Mouse (Mus musculus) ZHBTc4 (cell line): ENCODE measurements around the gene Ank2.
"Not testable (repeated sequence)": the region's sequence is repeated elsewhere in the genome, so short reads cannot be mapped to it uniquely, and the experiment has no call there.

Source experiments
- DNase-seq: peaks from one replicate; pipeline ENCODE4 v3.0.0-alpha.2; 2011; ENCODE audit warnings: low read depth, low spot score

Gene Ank2

DNA sequence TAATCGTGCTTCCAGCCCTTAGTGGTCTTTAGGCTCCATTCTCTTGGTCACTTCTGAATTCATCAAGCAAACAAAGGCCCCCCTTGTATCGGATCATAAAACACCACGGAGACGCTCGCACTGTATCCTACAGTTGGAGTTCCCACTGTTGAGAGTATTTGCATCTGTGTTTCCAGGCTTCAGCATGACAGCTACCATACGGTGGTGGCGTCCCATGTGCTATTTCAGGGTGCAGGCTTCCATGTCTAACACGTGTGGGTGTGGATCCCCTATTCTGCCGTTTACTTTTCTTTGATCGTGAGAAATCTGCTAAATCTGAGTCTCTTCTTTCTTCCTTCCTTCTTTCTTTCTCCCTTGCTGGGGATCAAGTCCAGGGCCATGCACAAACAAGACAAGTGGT is 14.0 kb downstream of the Ank2 start:
- DNase-seq = no peak

GRCm38 (mm10) chr3:127481658-127482057 is 17.5 kb downstream of the Ank2 start:
- DNase-seq = no peak

DNA sequence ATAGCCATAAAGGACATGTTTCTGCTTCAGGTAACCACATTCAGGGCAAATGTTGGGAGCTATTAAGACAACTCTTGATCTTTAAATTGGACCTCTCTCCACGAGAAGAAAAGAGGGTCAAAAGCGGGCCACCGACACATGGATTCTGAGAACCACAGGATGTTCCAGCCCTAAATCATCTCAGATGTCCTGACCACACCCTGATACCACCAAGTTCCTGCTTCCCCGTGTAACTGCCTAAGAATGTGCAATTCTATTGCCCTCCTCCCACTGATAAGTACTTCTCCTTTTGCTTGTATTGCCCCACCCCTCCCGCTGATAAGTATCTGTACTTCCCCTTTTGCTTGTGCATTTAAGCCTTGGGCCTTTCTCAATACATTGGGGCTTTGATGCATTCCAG is 18.8 kb downstream of the Ank2 start:
- DNase-seq = not testable (repeated sequence)

- DNase-seq = no peak
Observed at GRCm38 (mm10) chr3:127474115-127474514, 25.0 kb downstream of the Ank2 start.

DNA sequence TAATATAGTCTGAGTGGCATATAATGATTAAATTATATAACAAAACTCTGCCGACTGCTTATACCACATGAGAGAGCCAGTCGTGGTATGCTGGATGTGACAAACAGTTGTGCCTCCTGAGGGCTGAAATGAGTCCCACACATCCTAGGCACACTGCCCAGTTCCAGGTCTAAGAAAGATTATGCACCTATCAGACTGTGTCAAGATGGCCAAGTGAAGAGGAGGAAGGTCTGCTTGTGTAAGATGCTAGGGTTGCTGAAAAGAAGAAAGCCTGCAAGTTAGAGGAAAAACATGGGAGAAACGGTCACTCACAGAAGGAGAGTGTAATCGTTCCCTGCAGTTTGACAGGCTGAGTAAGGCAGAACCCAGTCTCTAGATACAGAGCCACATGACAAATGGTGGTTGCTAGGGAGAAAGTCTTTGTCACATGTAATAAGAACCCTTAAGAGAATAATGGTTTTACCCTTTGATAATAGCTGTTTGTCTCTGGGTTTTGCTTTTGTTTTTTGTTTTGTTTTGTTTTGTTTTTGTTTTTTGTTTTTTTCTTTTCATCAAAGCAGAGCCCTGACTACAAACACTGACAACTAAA is 29.9 kb downstream of the Ank2 start:
- no peak for DNase-seq

GRCm38 (mm10) chr3:127468569-127468968 is 30.6 kb downstream of the Ank2 start:
- DNase-seq = no peak

- peak; percentile 51 for DNase-seq
Observed at GRCm38 (mm10) chr3:127463816-127464480, 35.2 kb downstream of the Ank2 start.

DNA sequence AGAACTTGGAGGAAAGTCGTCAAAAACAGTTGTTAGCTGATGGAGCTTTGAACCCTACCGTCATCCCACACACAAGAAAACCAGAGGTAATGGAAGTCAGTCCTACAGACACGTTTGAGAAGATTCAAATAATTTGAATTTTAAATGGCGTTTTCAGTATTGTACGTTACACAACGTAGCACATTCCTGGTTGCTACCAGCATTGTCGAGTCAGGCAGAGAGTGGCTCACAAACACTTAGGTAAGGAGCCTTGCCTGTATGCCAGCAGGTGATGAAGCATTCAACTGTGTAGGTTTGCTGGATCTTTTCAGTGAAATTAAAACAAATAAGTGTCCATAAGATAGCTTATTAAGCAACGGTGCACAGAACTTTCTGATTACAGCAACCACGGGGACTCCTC is 36.0 kb downstream of the Ank2 start:
- no peak for DNase-seq

DNA sequence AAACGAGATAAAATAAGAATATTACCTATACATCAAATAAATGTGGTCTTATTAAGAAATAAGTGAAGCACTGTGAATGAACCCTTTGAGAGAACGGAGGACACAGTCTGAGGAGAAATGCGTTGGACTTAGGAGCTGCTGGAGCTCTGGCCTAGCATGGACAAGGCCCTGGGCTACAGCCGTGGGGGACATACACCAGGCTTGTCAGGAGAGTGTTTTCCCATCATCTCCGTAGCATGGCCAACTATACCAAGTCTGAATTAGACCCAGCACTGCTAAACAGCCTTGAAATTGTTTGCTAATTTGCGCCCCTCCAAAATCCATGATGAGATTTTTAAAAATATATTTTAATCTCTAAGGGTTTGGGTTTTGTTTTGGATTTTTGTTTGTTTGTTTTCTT is 36.7 kb downstream of the Ank2 start:
- DNase-seq = no peak

- DNase-seq = no peak
Observed at GRCm38 (mm10) chr3:127460891-127461437, 38.2 kb downstream of the Ank2 start.

DNA sequence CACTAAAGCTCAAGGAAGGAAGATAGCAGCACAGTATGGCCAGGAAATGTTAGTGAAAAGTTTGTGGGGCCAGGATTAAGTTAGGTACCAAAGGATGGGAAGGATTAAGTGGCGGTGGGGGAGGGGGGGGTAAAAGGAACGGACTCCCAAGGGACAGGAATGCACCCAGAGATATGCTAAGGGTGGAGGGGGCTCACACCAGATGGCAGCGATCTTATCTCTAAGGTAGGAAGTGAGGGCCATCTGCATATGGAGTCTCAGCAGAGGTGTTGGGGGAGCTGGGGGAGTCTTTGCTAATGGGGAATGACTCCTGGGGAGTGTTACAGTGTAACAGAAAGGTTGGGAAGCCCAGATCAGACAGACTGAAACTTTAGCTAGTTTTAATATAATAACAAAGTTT is 39.3 kb downstream of the Ank2 start:
- DNase-seq = no peak

DNA sequence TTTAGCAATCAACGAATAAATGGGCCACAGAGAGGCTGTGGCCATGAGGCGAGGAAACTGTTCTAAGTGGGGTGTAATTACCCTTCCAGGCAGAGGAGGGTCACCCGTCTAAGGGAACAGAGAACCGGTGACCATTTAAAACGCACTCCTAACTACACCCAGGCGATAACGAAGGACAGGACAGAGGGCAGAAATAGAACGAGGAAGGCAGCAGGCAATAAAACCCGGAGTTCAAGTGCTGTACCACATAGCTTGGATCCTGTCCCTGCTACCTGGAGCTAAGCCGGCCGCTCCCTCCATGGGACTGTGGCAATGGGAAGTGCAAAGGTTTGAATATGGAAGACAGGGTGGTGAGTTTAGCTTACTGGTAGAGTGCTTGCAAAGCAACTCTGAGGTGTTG is 40.2 kb downstream of the Ank2 start:
- peak; percentile 42 for DNase-seq

GRCm38 (mm10) chr3:127458420-127458798 is 40.7 kb downstream of the Ank2 start:
- peak; percentile 15 for DNase-seq

GRCm38 (mm10) chr3:127457761-127458419 is 41.3 kb downstream of the Ank2 start:
- no peak for DNase-seq

DNA sequence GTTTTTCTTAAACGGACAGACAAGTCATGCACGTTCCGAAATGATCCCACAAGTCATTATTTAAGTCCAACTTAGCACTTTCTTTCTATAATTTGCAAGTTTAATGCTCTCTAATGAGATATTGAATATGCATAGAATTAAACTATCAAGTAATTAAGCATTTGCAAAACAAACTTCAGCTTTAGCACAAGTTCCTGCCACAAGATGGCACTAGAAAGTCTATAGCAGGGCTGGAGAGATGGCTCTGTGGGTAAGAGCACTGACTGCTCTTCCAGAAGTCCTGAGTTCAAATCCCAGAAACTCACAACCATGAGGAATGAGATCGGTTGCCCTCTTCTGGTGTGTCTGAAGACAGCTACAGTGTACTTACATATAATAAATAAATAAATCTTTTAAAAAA is 45.4 kb downstream of the Ank2 start:
- peak; percentile 78 for DNase-seq

DNA sequence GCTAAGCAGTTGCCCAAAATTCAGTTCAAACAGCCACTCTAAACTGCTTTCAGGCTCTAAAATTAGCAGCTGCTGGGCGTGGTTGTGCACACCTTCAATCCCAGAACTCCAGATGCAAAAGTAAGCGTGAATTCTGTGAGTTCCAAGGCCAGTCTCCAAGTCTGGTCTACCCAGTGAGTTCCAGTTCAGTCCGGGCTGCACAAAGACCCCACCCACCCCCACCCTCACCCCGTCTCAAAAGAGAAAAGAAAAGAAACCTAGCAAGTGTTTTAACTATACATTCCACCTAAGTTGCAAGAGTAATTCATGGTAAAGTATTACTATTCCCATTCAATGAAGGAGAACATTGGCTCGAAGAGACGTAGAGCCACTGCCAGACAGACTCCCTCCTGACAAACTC is 45.9 kb downstream of the Ank2 start:
- DNase-seq = peak; percentile 84

GRCm38 (mm10) chr3:127452233-127452632 is 46.9 kb downstream of the Ank2 start:
- peak; percentile 78 for DNase-seq

DNA sequence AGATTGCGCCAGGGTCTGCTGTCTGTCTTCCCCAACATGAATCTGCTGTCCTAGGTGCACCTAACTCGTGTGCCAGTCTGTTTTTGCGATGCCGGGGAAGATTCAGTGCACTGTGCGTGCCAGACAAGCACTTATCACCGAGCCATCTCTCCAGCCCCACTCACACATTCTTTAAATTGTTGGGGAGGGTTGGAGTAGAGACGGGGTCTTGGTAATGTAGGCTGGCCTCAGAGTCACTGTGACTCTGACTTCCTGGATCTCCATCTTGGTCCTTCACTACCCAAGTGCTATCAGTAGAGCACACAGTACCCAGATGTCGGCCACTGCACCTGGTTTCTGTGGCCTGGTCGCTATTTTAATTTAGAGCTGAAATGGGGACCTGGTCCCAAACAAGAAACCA is 47.4 kb downstream of the Ank2 start:
- DNase-seq = peak; percentile 70

DNA sequence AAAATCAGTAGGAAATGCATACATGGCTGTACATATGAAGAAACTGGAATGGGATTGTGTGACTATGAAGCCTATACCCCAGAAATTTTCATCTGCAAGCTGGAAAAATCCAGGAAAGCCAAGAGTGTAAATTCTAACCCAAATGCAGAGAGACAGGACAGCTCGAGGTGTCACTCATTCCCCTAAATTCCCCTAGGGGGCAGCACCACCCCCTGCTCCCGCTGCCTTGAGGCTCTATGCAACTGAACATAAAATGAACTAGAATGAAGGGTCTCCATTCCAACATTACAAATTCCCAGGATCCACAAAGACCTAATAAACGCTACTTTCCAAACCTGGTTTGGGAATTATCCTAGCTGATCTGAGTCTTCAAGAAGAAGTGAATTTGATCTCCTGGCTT is 48.1 kb downstream of the Ank2 start:
- DNase-seq = peak; percentile 75

DNA sequence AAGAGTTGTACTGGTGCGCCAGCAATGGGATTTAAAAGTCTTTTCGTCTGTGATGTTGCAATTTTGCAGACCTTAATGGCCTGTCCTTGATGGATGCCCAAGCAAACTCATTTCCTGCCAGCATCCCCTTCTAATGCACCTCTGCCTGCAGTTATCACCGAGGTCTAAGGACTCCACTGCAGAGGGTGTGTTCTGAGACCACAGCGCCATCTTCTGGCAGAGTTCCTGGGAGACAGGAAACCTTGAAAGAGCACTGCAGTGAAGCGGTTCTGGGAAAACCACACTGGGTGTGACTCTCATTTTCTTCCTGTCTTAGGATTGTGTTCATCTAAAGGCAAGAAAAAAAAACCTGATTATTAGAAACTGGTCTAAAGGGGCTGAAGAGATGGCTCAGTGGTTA is 53.0 kb downstream of the Ank2 start:
- peak; percentile 93 for DNase-seq

DNA sequence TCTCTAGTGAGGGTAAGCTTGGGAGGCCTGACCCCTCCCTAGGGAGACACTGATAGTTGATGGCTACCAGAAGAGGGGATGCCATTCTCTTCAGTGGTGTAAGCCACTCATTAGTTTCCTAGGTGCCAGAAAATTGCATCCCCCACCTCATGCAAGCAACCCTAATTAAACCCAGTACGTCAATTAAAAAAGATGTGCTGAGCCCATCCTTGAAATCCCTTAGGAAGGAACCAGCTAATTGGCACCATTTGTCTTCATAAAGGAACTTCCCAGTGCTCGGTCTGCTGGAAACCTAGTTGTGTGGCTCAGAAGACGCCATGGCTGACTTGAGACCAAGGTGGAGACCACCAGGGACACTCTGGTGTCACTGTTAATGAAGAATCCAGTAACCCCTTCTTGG is 65.9 kb downstream of the Ank2 start:
- no peak for DNase-seq

GRCm38 (mm10) chr3:127429866-127430265 is 69.3 kb downstream of the Ank2 start:
- no peak for DNase-seq

GRCm38 (mm10) chr3:127428527-127428926 is 70.6 kb downstream of the Ank2 start:
- DNase-seq = peak; percentile 48
